Mouse (Mus musculus) inflammation-experienced regulatory T-cells (primary cell): ENCODE measurements around the gene 4930539E08Rik. TPM values are rescaled to one million over a fixed set of nuclear protein-coding genes. Genes with fewer than 3 reads are reported as not detected.

Experiments
- polyA plus RNA-seq, 2 experiments: library from polyadenylated mRNA; unstranded; fragments of 100-300 nt; shearing (Covaris generic); gene quantifications; one replicate each; pipeline ENCODE4 v1.2.1; 2017

4930539E08Rik gene
- 1 to 10 TPM in 1 of 2 experiments, under 1 TPM in 1; 0.70 to 2.8 TPM for polyA plus RNA-seq

GRCm38 (mm10) chr17:28915060-28915628 is at the start of gene 4930539E08Rik:
Gene 4930539E08Rik, minus strand, starts transcription at chr17:28915324.

GRCm38 (mm10) chr17:28951831-28952799 is 37.0 kb upstream of the 4930539E08Rik start, which contains the start of gene Kctd20:
Gene Kctd20, plus strand, starts transcription at chr17:28951950.

DNA sequence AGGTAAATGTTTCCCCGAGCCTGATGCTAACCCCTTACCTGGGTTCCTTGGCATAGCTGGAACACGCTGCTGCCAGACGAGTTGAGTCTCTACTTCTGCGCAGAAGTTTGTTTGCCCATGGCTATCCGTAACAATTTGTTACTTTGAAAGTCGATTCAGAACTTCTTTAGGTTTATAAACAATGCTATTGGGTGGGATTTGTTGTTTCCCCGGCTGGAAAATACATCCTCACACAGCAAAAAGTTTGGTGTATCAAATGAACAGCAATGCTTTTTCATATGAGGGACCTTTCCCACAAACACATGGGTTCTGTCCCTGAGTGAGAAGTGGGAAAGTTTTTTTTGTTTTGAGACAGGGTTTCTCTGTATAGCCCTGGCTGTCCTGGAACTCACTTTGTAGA is 28.6 kb upstream of the 4930539E08Rik start, which contains the start of gene Pxt1:
TSS of gene Pxt1 (minus strand) at position 101 of the 400 bp plus-strand sequence.

GRCm38 (mm10) chr17:28858205-28858604 is 56.9 kb downstream of the 4930539E08Rik start, which contains the start of gene Pnpla1:
Gene Pnpla1, plus strand, starts transcription at chr17:28858411.

Other genes starting within 250 kb of the 4930539E08Rik start
- 1 to 10 TPM in 1 of 2 experiments, under 1 TPM in 1; 0.27 to 1.2 TPM for gene Slc26a8, start 225.1 kb downstream of the 4930539E08Rik start, polyA plus RNA-seq
- 100 to 1,000 TPM in 1 of 2 experiments, 10 to 100 TPM in 1; 91.4 to 156 TPM for gene Mapk14, start 224.0 kb downstream of the 4930539E08Rik start, polyA plus RNA-seq
- gene AC170998.1, start 189.2 kb downstream of the 4930539E08Rik start, polyA plus RNA-seq = 1 to 10 TPM; 8.7 to 8.9 TPM
- gene Mapk13, start 146.0 kb downstream of the 4930539E08Rik start, polyA plus RNA-seq = under 1 TPM; 0.24 to 0.72 TPM
- gene Brpf3, start 114.2 kb downstream of the 4930539E08Rik start, polyA plus RNA-seq = 10 to 100 TPM in 1 of 2 experiments, 1 to 10 TPM in 1; 9.7 to 24.5 TPM
- gene Pnpla1, start 56.9 kb downstream of the 4930539E08Rik start, polyA plus RNA-seq = under 1 TPM in 1 of 2 experiments, not detected in 1; 0.37 TPM
- gene Pxt1, start 28.5 kb upstream of the 4930539E08Rik start, polyA plus RNA-seq = under 1 TPM in 1 of 2 experiments, not detected in 1; 0.29 TPM
- 10 to 100 TPM; 75.4 to 98.2 TPM for gene Kctd20, start 36.6 kb upstream of the 4930539E08Rik start, polyA plus RNA-seq
- 100 to 1,000 TPM; 228 to 419 TPM for gene Stk38, start 92.7 kb upstream of the 4930539E08Rik start, polyA plus RNA-seq
- gene Srsf3, start 117.3 kb upstream of the 4930539E08Rik start, polyA plus RNA-seq = 100 to 1,000 TPM; 444 to 537 TPM
- 1 to 10 TPM; 1.4 to 5.8 TPM for gene Cdkn1a, start 175.7 kb upstream of the 4930539E08Rik start, polyA plus RNA-seq
- gene Rab44, start 198.8 kb upstream of the 4930539E08Rik start, polyA plus RNA-seq = 1 to 10 TPM in 1 of 2 experiments, not detected in 1; 1.3 TPM